Mouse (Mus musculus): ENCODE results near the gene Rnf225. TPM values are rescaled to one million over a fixed set of nuclear protein-coding genes. Genes with fewer than 3 reads are reported as not detected.
"Not testable (repeated sequence)": the region's sequence is repeated elsewhere in the genome, so short reads cannot be mapped to it uniquely, and the experiment has no call there.

Rnf225 gene
- not detected in 2 replicates for total RNA-seq (2014; rRNA removed; ENCODE audit: low replicate concordance)
- polyA plus RNA-seq (2015; fragmentation: Nextera tagmentation; extraction: Ambion mirVana): 0.14 and 0.19 TPM in 2 replicates

- DNase-seq (ENCODE audit: low spot score) (no peak), ATAC-seq (ENCODE audit: insufficient read depth, low read depth) (no peak)
- Histone ChIP-seq H3K27ac (ENCODE audit: low read depth) (no peak within 1 kb of the TSS), H3K9me3 (replicated peaks; ENCODE audit: control insufficient read depth, low read length) (no peaks in the 10 kb centered on the region), H3K9ac (replicated peaks; ENCODE audit: low read depth, low read length) (peak within 1 kb of the TSS; percentile 37; the same call in 1 of the 2 replicates), H3K36me3 (replicated peaks; ENCODE audit: control insufficient read depth, insufficient read depth, low read length) (peaks cover 44% of the 10 kb centered on the region), H3K4me2 (ENCODE audit: low read depth, low read length) (peak within 1 kb of the TSS; percentile 73), H3K4me1 (ENCODE audit: control insufficient read depth, insufficient read depth) (peaks cover 16% of the 10 kb centered on the region), H3K4me3 (ENCODE audit: low read depth, low read length) (peak within 1 kb of the TSS; percentile 39), H3K27me3 (ENCODE audit: control insufficient read depth, insufficient read depth, low read length) (no peaks in the 10 kb centered on the region)
- TF ChIP-seq EP300 (IDR thresholded peaks at IDR 0.05; ENCODE audit: low read depth) (no peak), CTCF (IDR thresholded peaks at IDR 0.05; ENCODE audit: low read depth) (no peak)
- 43% methylated on average over 8 of the region's 8 CpGs for WGBS
Measured at GRCm38 (mm10) chr7:12927191-12927680, at the start of gene Rnf225. Gene Rnf225, plus strand, starts transcription at chr7:12927416.

- Histone ChIP-seq H3K27me3 (ENCODE audit: control insufficient read depth, insufficient read depth, low read length) (no peaks in the 10 kb centered on the region), H3K9ac (replicated peaks; ENCODE audit: low read depth, low read length) (no peak overlapping the region), H3K4me2 (ENCODE audit: low read depth, low read length) (no peak overlapping the region), H3K27ac (ENCODE audit: low read depth) (no peak overlapping the region), H3K4me3 (ENCODE audit: low read depth, low read length) (no peak overlapping the region), H3K36me3 (replicated peaks; ENCODE audit: control insufficient read depth, insufficient read depth, low read length) (peaks cover 8% of the 10 kb centered on the region; the same call in 1 of the 2 replicates), H3K4me1 (ENCODE audit: control insufficient read depth, insufficient read depth) (peaks cover 7% of the 10 kb centered on the region), H3K9me3 (replicated peaks; ENCODE audit: control insufficient read depth, low read length) (no peaks in the 10 kb centered on the region)
- TF ChIP-seq EP300 (IDR thresholded peaks at IDR 0.05; ENCODE audit: low read depth) (no peak), CTCF (IDR thresholded peaks at IDR 0.05; ENCODE audit: low read depth) (no peak)
- ATAC-seq (ENCODE audit: insufficient read depth, low read depth): no peak
- no peak for DNase-seq (ENCODE audit: low spot score)
Measured at GRCm38 (mm10) chr7:12880036-12880435, 47.2 kb upstream of the Rnf225 start.

GRCm38 (mm10) chr7:12880497-12880896 is 46.7 kb upstream of the Rnf225 start:
- peak overlapping the region; percentile 58 for H3K4me3 ChIP-seq (ENCODE audit: low read depth, low read length)
- not testable (repeated sequence) for DNase-seq (ENCODE audit: low spot score); H3K4me1 ChIP-seq (ENCODE audit: control insufficient read depth, insufficient read depth); ATAC-seq (ENCODE audit: insufficient read depth, low read depth); H3K27ac ChIP-seq (ENCODE audit: low read depth); H3K9ac ChIP-seq (replicated peaks; ENCODE audit: low read depth, low read length); H3K27me3 ChIP-seq (ENCODE audit: control insufficient read depth, insufficient read depth, low read length); H3K9me3 ChIP-seq (replicated peaks; ENCODE audit: control insufficient read depth, low read length)
- H3K36me3 ChIP-seq (replicated peaks; ENCODE audit: control insufficient read depth, insufficient read depth, low read length): peaks cover 13% of the 10 kb centered on the region
- 44% methylated on average over 8 of the region's 8 CpGs for WGBS
- H3K4me2 ChIP-seq (ENCODE audit: low read depth, low read length): peak overlapping the region; percentile 80

GRCm38 (mm10) chr7:12880911-12881660 is 46.1 kb upstream of the Rnf225 start, which contains the start of gene Zfp128:
Gene Zfp128, plus strand, starts transcription at chr7:12881177.
- H3K4me3 ChIP-seq (ENCODE audit: low read depth, low read length): peak within 1 kb of the TSS; percentile 58
- DNase-seq (ENCODE audit: low spot score): peak; percentile 95
- H3K9me3 ChIP-seq (replicated peaks; ENCODE audit: control insufficient read depth, low read length): no peaks in the 10 kb centered on the region
- under 1% methylated on average over 35 of the region's 35 CpGs for WGBS
- peak; percentile 100 for ATAC-seq (ENCODE audit: insufficient read depth, low read depth)
- TF ChIP-seq CTCF (IDR thresholded peaks at IDR 0.05; ENCODE audit: low read depth) (0 out of 2 replicates have a peak, but pooled peaks have one; percentile 0), EP300 (IDR thresholded peaks at IDR 0.05; ENCODE audit: low read depth) (no peak)
- H3K27ac ChIP-seq (ENCODE audit: low read depth): peak within 1 kb of the TSS; percentile 5
- peaks cover 7% of the 10 kb centered on the region for H3K4me1 ChIP-seq (ENCODE audit: control insufficient read depth, insufficient read depth)
- H3K27me3 ChIP-seq (ENCODE audit: control insufficient read depth, insufficient read depth, low read length): no peaks in the 10 kb centered on the region
- H3K9ac ChIP-seq (replicated peaks; ENCODE audit: low read depth, low read length): peak within 1 kb of the TSS; percentile 47
- H3K36me3 ChIP-seq (replicated peaks; ENCODE audit: control insufficient read depth, insufficient read depth, low read length): peaks cover 19% of the 10 kb centered on the region
- H3K4me2 ChIP-seq (ENCODE audit: low read depth, low read length): peak within 1 kb of the TSS; percentile 80

- no peak overlapping the region for H3K4me3 ChIP-seq (ENCODE audit: low read depth, low read length)
- H3K36me3 ChIP-seq (replicated peaks; ENCODE audit: control insufficient read depth, insufficient read depth, low read length): peaks cover 59% of the 10 kb centered on the region
- peaks cover 3% of the 10 kb centered on the region for H3K4me1 ChIP-seq (ENCODE audit: control insufficient read depth, insufficient read depth)
- no peak for TF ChIP-seq EP300 (IDR thresholded peaks at IDR 0.05; ENCODE audit: low read depth)
- TF ChIP-seq CTCF (IDR thresholded peaks at IDR 0.05; ENCODE audit: low read depth): no peak
- no peak overlapping the region for H3K27ac ChIP-seq (ENCODE audit: low read depth)
- DNase-seq (ENCODE audit: low spot score) (no peak), ATAC-seq (ENCODE audit: insufficient read depth, low read depth) (no peak)
- WGBS: 87% methylated on average over 12 of the region's 12 CpGs
- H3K27me3 ChIP-seq (ENCODE audit: control insufficient read depth, insufficient read depth, low read length): no peaks in the 10 kb centered on the region
- no peak overlapping the region for H3K4me2 ChIP-seq (ENCODE audit: low read depth, low read length)
- H3K9ac ChIP-seq (replicated peaks; ENCODE audit: low read depth, low read length): no peak overlapping the region
- no peaks in the 10 kb centered on the region for H3K9me3 ChIP-seq (replicated peaks; ENCODE audit: control insufficient read depth, low read length)
Measured at GRCm38 (mm10) chr7:12886563-12887266, 40.5 kb upstream of the Rnf225 start.
